In the genomic region with DNA sequence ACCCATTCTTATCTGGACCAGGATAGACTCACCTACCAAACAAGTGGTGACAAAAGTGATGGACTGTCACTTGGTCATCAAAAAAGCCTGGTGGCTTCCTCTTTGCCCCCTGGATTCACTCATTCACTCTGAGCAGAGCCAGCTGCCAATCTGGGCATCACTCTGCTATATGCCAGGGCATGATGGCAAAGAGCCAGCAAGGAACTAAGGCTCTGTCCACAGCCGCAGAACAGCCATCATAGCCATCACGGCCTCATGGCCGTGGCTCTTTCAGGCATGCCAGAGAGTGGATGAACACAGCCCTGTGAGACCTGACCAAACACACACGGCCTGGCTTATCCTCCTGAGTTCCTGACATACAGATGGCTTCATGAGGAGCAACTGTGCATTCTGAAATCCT, we compare ENCODE assay signal across 8 mouse cellular contexts. TPM values are rescaled to one million over a fixed set of nuclear protein-coding genes. Genes with fewer than 3 reads are reported as not detected.
A peak's percentile ranks its signal among the peaks of the same experiment; 100 is the strongest.
DNase-seq lines count a peak whose midpoint lies in the region; ATAC-seq and TF ChIP-seq lines count a peak whose summit lies in the region.

No protein-coding gene starts in this region.

- H3K9me3 ChIP-seq in heart, embryonic 16.5 days (replicated peaks; ENCODE audit: control insufficient read depth, low read length): no peaks in the 10 kb centered on the region
- H3K9me3 ChIP-seq in hindbrain, embryonic 12.5 days (replicated peaks): no peaks in the 10 kb centered on the region
- H3K9me3 ChIP-seq in midbrain, embryonic 13.5 days: no peaks in the 10 kb centered on the region

- TF ChIP-seq POLR2A in brain, embryonic 14.5 days (IDR thresholded peaks at IDR 0.05; ENCODE audit: borderline replicate concordance, extremely low read depth, insufficient read depth, insufficient read length, poor library complexity, severe bottlenecking): no peak

- H3K27me3 ChIP-seq in heart, embryonic 16.5 days (ENCODE audit: control insufficient read depth, insufficient read depth, low read length): no peaks in the 10 kb centered on the region
- no peaks in the 10 kb centered on the region for H3K27me3 ChIP-seq in hindbrain, embryonic 12.5 days
- H3K27me3 ChIP-seq in midbrain, embryonic 13.5 days: no peaks in the 10 kb centered on the region

- no peak for ATAC-seq in heart, embryonic 16.5 days (replicated peaks; ENCODE audit: extremely low read depth, insufficient read depth, low FRiP score)
- ATAC-seq in hindbrain, embryonic 12.5 days (ENCODE audit: low FRiP score): no peak
- ATAC-seq in midbrain, embryonic 13.5 days: no peak

- H3K4me1 ChIP-seq in heart, embryonic 16.5 days (ENCODE audit: control insufficient read depth, insufficient read depth, low read length): peaks cover 43% of the 10 kb centered on the region
- peaks cover 36% of the 10 kb centered on the region for H3K4me1 ChIP-seq in hindbrain, embryonic 12.5 days
- peaks cover 64% of the 10 kb centered on the region for H3K4me1 ChIP-seq in midbrain, embryonic 13.5 days (replicated peaks)

- no peak overlapping the region; the same call in 1 of the 2 replicates for H3K4me3 ChIP-seq in heart, embryonic 16.5 days (ENCODE audit: low read length)
- peak overlapping the region; percentile 87 for H3K4me3 ChIP-seq in hindbrain, embryonic 12.5 days
- H3K4me3 ChIP-seq in midbrain, embryonic 13.5 days (replicated peaks): peak overlapping the region; percentile 82

- peak overlapping the region; percentile 95 for H3K9ac ChIP-seq in heart, embryonic 16.5 days (ENCODE audit: low read length)
- H3K9ac ChIP-seq in hindbrain, embryonic 12.5 days: peak overlapping the region; percentile 90
- H3K9ac ChIP-seq in midbrain, embryonic 13.5 days (replicated peaks): peak overlapping the region; percentile 89

- no peak overlapping the region for H3K27ac ChIP-seq in heart, embryonic 16.5 days (ENCODE audit: low read length)
- H3K27ac ChIP-seq in hindbrain, embryonic 12.5 days: no peak overlapping the region
- no peak overlapping the region for H3K27ac ChIP-seq in midbrain, embryonic 13.5 days

- H3K36me3 ChIP-seq in heart, embryonic 16.5 days (ENCODE audit: control insufficient read depth, insufficient read depth): 0 out of 2 replicates have a peak, but pooled peaks cover 2% of the 10 kb centered on the region
- peaks cover 22% of the 10 kb centered on the region for H3K36me3 ChIP-seq in hindbrain, embryonic 12.5 days
- H3K36me3 ChIP-seq in midbrain, embryonic 13.5 days: peaks cover 40% of the 10 kb centered on the region

- no peak for DNase-seq in heart, adult 8-10 months (ENCODE audit: low spot score)
- DNase-seq in brain, embryonic 14.5 days (ENCODE audit: low read depth): peak; percentile 41
- no peak for DNase-seq in spleen, postnatal 4 days (ENCODE audit: low spot score in 2 of 2)
- no peak for DNase-seq in spleen, postnatal 10 days (ENCODE audit: low spot score in 2 of 2)
- no peak for DNase-seq in urinary bladder, postnatal 14 days (ENCODE audit: low spot score)

- H3K4me2 ChIP-seq in heart, embryonic 16.5 days (ENCODE audit: low read depth, low read length): peak overlapping the region; percentile 93
- peak overlapping the region; percentile 91 for H3K4me2 ChIP-seq in hindbrain, embryonic 12.5 days (replicated peaks)
- peak overlapping the region; percentile 98 for H3K4me2 ChIP-seq in midbrain, embryonic 13.5 days (replicated peaks)

- TF ChIP-seq CTCF in brain, embryonic 14.5 days (IDR thresholded peaks at IDR 0.05; ENCODE audit: borderline replicate concordance, extremely low read depth, insufficient read depth, insufficient read length): no peak

- WGBS in heart, embryonic 16.5 days: 77% methylated on average over 4 of the region's 4 CpGs
- 82% methylated on average over 4 of the region's 4 CpGs for WGBS in hindbrain, embryonic 12.5 days
- 80% methylated on average over 4 of the region's 4 CpGs for WGBS in midbrain, embryonic 13.5 days

RNA-seq across cellular contexts. Expression of a gene that starts 1.8 kb away (rescaled TPM):
- polyA plus RNA-seq in heart, embryonic 16.5 days (2015; fragmentation: Nextera tagmentation; extraction: Ambion mirVana): 89.4 and 96.0 TPM in 2 replicates
- 10 to 100 TPM; 79.8 to 88.1 (median 85.0) TPM for total RNA-seq in heart, adult 8-10 months (2022)
- polyA plus RNA-seq in brain, embryonic 14.5 days (2012; rRNA removed): 205 and 206 TPM in 2 replicates
- polyA plus RNA-seq in hindbrain, embryonic 12.5 days (2016; fragmentation: Nextera tagmentation; extraction: Ambion mirVana): 153 and 155 TPM in 2 replicates
- 151 and 162 TPM in 2 replicates for polyA plus RNA-seq in midbrain, embryonic 13.5 days (2015; fragmentation: Nextera tagmentation; extraction: Ambion mirVana)

RNA-seq across cellular contexts. Expression of a gene that starts 5.1 kb away (rescaled TPM):
- polyA plus RNA-seq in heart, embryonic 16.5 days (2015; fragmentation: Nextera tagmentation; extraction: Ambion mirVana): 15.3 and 16.0 TPM in 2 replicates
- 10 to 100 TPM; 14.9 to 18.5 (median 17.4) TPM for total RNA-seq in heart, adult 8-10 months (2022)
- 29.7 and 47.4 TPM in 2 replicates for polyA plus RNA-seq in brain, embryonic 14.5 days (2012; rRNA removed)
- polyA plus RNA-seq in hindbrain, embryonic 12.5 days (2016; fragmentation: Nextera tagmentation; extraction: Ambion mirVana): 19.1 and 22.7 TPM in 2 replicates
- polyA plus RNA-seq in midbrain, embryonic 13.5 days (2015; fragmentation: Nextera tagmentation; extraction: Ambion mirVana): 24.2 and 26.9 TPM in 2 replicates

RNA-seq across cellular contexts. Expression of a gene that starts 21.1 kb away (rescaled TPM):
- polyA plus RNA-seq in heart, embryonic 16.5 days (2015; fragmentation: Nextera tagmentation; extraction: Ambion mirVana): 210 and 269 TPM in 2 replicates
- 100 to 1,000 TPM; 178 to 199 (median 189) TPM for total RNA-seq in heart, adult 8-10 months (2022)
- 927 and 1,026 TPM in 2 replicates for polyA plus RNA-seq in brain, embryonic 14.5 days (2012; rRNA removed)
- 606 and 662 TPM in 2 replicates for polyA plus RNA-seq in hindbrain, embryonic 12.5 days (2016; fragmentation: Nextera tagmentation; extraction: Ambion mirVana)
- polyA plus RNA-seq in midbrain, embryonic 13.5 days (2015; fragmentation: Nextera tagmentation; extraction: Ambion mirVana): 524 and 584 TPM in 2 replicates

RNA-seq across cellular contexts. Expression of a gene that starts 33.8 kb away (rescaled TPM):
- polyA plus RNA-seq in heart, embryonic 16.5 days (2015; fragmentation: Nextera tagmentation; extraction: Ambion mirVana): 27.7 and 28.0 TPM in 2 replicates
- total RNA-seq in heart, adult 8-10 months (2022): 10 to 100 TPM; 17.8 to 20.6 (median 19.6) TPM
- polyA plus RNA-seq in brain, embryonic 14.5 days (2012; rRNA removed): 33.1 and 42.3 TPM in 2 replicates
- 34.7 and 35.1 TPM in 2 replicates for polyA plus RNA-seq in hindbrain, embryonic 12.5 days (2016; fragmentation: Nextera tagmentation; extraction: Ambion mirVana)
- polyA plus RNA-seq in midbrain, embryonic 13.5 days (2015; fragmentation: Nextera tagmentation; extraction: Ambion mirVana): 32.3 and 38.5 TPM in 2 replicates

RNA-seq across cellular contexts. Expression of a gene that starts 38.6 kb away (rescaled TPM):
- 51.8 and 52.0 TPM in 2 replicates for polyA plus RNA-seq in heart, embryonic 16.5 days (2015; fragmentation: Nextera tagmentation; extraction: Ambion mirVana)
- total RNA-seq in heart, adult 8-10 months (2022): 10 to 100 TPM; 61.0 to 74.9 (median 67.2) TPM
- polyA plus RNA-seq in brain, embryonic 14.5 days (2012; rRNA removed): 165 and 185 TPM in 2 replicates
- polyA plus RNA-seq in hindbrain, embryonic 12.5 days (2016; fragmentation: Nextera tagmentation; extraction: Ambion mirVana): 103 and 107 TPM in 2 replicates
- 98.1 and 98.6 TPM in 2 replicates for polyA plus RNA-seq in midbrain, embryonic 13.5 days (2015; fragmentation: Nextera tagmentation; extraction: Ambion mirVana)
